Mouse (Mus musculus): ENCODE results near the gene Cdsn. TPM values are rescaled to one million over a fixed set of nuclear protein-coding genes. Genes with fewer than 3 reads are reported as not detected.

Gene Cdsn
- total and polyA plus RNA-seq, 2 experiments from 2014 or later = 0.29 TPM; not detected in 1

GRCm38 (mm10) chr17:35514756-35515155 lies 37.2 kb upstream of the Cdsn start:
- H3K27me3 ChIP-seq (ENCODE audit: insufficient read depth, low read length) = no peaks in the 10 kb centered on the region
- H3K4me3 ChIP-seq (ENCODE audit: low read length) = no peak overlapping the region; the same call in 1 of the 2 replicates
- ATAC-seq = no peak
- no peak overlapping the region for H3K27ac ChIP-seq
- DNase-seq (ENCODE audit: low spot score) = no peak
- 54% methylated on average over 6 of the region's 6 CpGs for WGBS
- H3K9ac ChIP-seq (replicated peaks; ENCODE audit: low read length) = 0 out of 2 replicates have a peak overlapping the region, but pooled peaks have one; percentile 24
- H3K4me2 ChIP-seq (ENCODE audit: low read depth, low read length) = peak overlapping the region; percentile 91; the same call in 1 of the 2 replicates
- no peaks in the 10 kb centered on the region for H3K9me3 ChIP-seq (ENCODE audit: low read length)
- no peak for TF ChIP-seq CTCF (IDR thresholded peaks at IDR 0.05; ENCODE audit: low read depth)
- H3K4me1 ChIP-seq (ENCODE audit: insufficient read depth, low read length) = peaks cover 4% of the 10 kb centered on the region; the same call in 1 of the 2 replicates
- H3K36me3 ChIP-seq (ENCODE audit: insufficient read depth, low read length) = no peaks in the 10 kb centered on the region

- no peak overlapping the region for H3K27ac ChIP-seq
- no peaks in the 10 kb centered on the region for H3K27me3 ChIP-seq (ENCODE audit: insufficient read depth, low read length)
- TF ChIP-seq CTCF (IDR thresholded peaks at IDR 0.05; ENCODE audit: low read depth) = no peak
- DNase-seq (ENCODE audit: low spot score) (peak; percentile 43), ATAC-seq (peak; percentile 39)
- H3K4me1 ChIP-seq (ENCODE audit: insufficient read depth, low read length) = peaks cover 4% of the 10 kb centered on the region; the same call in 1 of the 2 replicates
- H3K4me2 ChIP-seq (ENCODE audit: low read depth, low read length) = peak overlapping the region; percentile 91
- no peaks in the 10 kb centered on the region for H3K36me3 ChIP-seq (ENCODE audit: insufficient read depth, low read length)
- 8% methylated on average over 25 of the region's 25 CpGs for WGBS
- H3K9me3 ChIP-seq (ENCODE audit: low read length) = no peaks in the 10 kb centered on the region
- H3K9ac ChIP-seq (replicated peaks; ENCODE audit: low read length) = peak overlapping the region; percentile 43
- H3K4me3 ChIP-seq (ENCODE audit: low read length) = peak overlapping the region; percentile 57
These were observed 35.9 kb upstream of the Cdsn start for GRCm38 (mm10) chr17:35515911-35516640.

GRCm38 (mm10) chr17:35516652-35517500 lies 35.1 kb upstream of the Cdsn start, which contains the start of the genes Tcf19 and Cchcr1:
Tcf19 (minus strand) TSS chr17:35516824.
Cchcr1 (plus strand) TSS chr17:35517100.
- Histone ChIP-seq H3K27ac (no peak within 1 kb of the TSS), H3K27me3 (ENCODE audit: insufficient read depth, low read length) (no peaks in the 10 kb centered on the region), H3K9ac (replicated peaks; ENCODE audit: low read length) (peak within 1 kb of the TSS; percentile 43), H3K36me3 (ENCODE audit: insufficient read depth, low read length) (no peaks in the 10 kb centered on the region), H3K4me3 (ENCODE audit: low read length) (peak within 1 kb of the TSS; percentile 57), H3K9me3 (ENCODE audit: low read length) (no peaks in the 10 kb centered on the region), H3K4me2 (ENCODE audit: low read depth, low read length) (peak within 1 kb of the TSS; percentile 91), H3K4me1 (ENCODE audit: insufficient read depth, low read length) (peaks cover 4% of the 10 kb centered on the region; the same call in 1 of the 2 replicates)
- peak; percentile 97 for DNase-seq (ENCODE audit: low spot score)
- WGBS = under 1% methylated on average over 67 of the region's 67 CpGs
- no peak for TF ChIP-seq CTCF (IDR thresholded peaks at IDR 0.05; ENCODE audit: low read depth)
- ATAC-seq = peak; percentile 95

- Histone ChIP-seq H3K9ac (replicated peaks; ENCODE audit: low read length) (peak overlapping the region; percentile 43), H3K4me1 (ENCODE audit: insufficient read depth, low read length) (peaks cover 4% of the 10 kb centered on the region; the same call in 1 of the 2 replicates), H3K27me3 (ENCODE audit: insufficient read depth, low read length) (no peaks in the 10 kb centered on the region), H3K9me3 (ENCODE audit: low read length) (no peaks in the 10 kb centered on the region), H3K27ac (no peak overlapping the region), H3K4me3 (ENCODE audit: low read length) (peak overlapping the region; percentile 57), H3K36me3 (ENCODE audit: insufficient read depth, low read length) (no peaks in the 10 kb centered on the region), H3K4me2 (ENCODE audit: low read depth, low read length) (peak overlapping the region; percentile 91)
- no peak for DNase-seq (ENCODE audit: low spot score)
- 6% methylated on average over 12 of the region's 12 CpGs for WGBS
- no peak for ATAC-seq
- no peak for TF ChIP-seq CTCF (IDR thresholded peaks at IDR 0.05; ENCODE audit: low read depth)
These were observed 34.4 kb upstream of the Cdsn start for GRCm38 (mm10) chr17:35517526-35517925.

- Histone ChIP-seq H3K4me2 (ENCODE audit: low read depth, low read length) (no peak overlapping the region), H3K27ac (no peak overlapping the region), H3K9ac (replicated peaks; ENCODE audit: low read length) (no peak overlapping the region), H3K4me1 (ENCODE audit: insufficient read depth, low read length) (no peaks in the 10 kb centered on the region), H3K9me3 (ENCODE audit: low read length) (no peaks in the 10 kb centered on the region), H3K36me3 (ENCODE audit: insufficient read depth, low read length) (no peaks in the 10 kb centered on the region), H3K4me3 (ENCODE audit: low read length) (no peak overlapping the region), H3K27me3 (ENCODE audit: insufficient read depth, low read length) (no peaks in the 10 kb centered on the region)
- peak; percentile 31 for DNase-seq (ENCODE audit: low spot score)
- peak; percentile 44; the same call in 1 of the 2 replicates for ATAC-seq
- no peak for TF ChIP-seq CTCF (IDR thresholded peaks at IDR 0.05; ENCODE audit: low read depth)
- WGBS = 75% methylated on average over 9 of the region's 9 CpGs
These were observed 27.6 kb upstream of the Cdsn start for GRCm38 (mm10) chr17:35524354-35524753.

GRCm38 (mm10) chr17:35526644-35527043 lies 25.3 kb upstream of the Cdsn start:
- WGBS = 76% methylated on average over 8 of the region's 8 CpGs
- Histone ChIP-seq H3K4me2 (ENCODE audit: low read depth, low read length) (no peak overlapping the region), H3K4me3 (ENCODE audit: low read length) (no peak overlapping the region), H3K9me3 (ENCODE audit: low read length) (no peaks in the 10 kb centered on the region), H3K9ac (replicated peaks; ENCODE audit: low read length) (no peak overlapping the region), H3K27me3 (ENCODE audit: insufficient read depth, low read length) (no peaks in the 10 kb centered on the region), H3K4me1 (ENCODE audit: insufficient read depth, low read length) (peaks cover 5% of the 10 kb centered on the region), H3K36me3 (ENCODE audit: insufficient read depth, low read length) (no peaks in the 10 kb centered on the region), H3K27ac (no peak overlapping the region)
- TF ChIP-seq CTCF (IDR thresholded peaks at IDR 0.05; ENCODE audit: low read depth) = no peak
- no peak for DNase-seq (ENCODE audit: low spot score)
- ATAC-seq = no peak
